Mouse (Mus musculus) fat pad, adult 2 months (tissue): ENCODE results near the gene Cyp2d22.

Experiments used
- DNase-seq: peaks from one replicate; pipeline ENCODE4 v3.0.0-alpha.2; 2011; ENCODE audit warnings: low read depth, low spot score; ENCODE audit errors: extremely low read depth

Gene Cyp2d22

DNA sequence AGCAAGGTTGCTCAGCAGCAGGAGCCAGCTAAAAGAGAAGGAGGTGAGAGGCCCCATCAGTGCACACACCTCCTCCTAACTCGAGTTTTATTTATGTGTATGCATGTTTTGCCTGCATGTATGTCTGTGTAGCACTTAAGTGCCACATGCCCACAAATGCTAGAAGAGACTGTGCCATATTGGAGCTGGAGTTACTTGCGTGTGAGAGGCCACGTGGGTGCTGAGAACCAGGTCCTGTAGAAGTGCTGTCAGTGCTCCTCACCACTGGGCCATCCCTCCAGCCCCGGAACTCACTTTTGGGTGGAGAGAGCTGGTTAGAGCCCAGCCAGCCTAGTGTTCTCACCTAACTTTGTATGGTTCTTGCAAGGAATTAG is 32.8 kb downstream of the Cyp2d22 start:
- DNase-seq = no peak

DNA sequence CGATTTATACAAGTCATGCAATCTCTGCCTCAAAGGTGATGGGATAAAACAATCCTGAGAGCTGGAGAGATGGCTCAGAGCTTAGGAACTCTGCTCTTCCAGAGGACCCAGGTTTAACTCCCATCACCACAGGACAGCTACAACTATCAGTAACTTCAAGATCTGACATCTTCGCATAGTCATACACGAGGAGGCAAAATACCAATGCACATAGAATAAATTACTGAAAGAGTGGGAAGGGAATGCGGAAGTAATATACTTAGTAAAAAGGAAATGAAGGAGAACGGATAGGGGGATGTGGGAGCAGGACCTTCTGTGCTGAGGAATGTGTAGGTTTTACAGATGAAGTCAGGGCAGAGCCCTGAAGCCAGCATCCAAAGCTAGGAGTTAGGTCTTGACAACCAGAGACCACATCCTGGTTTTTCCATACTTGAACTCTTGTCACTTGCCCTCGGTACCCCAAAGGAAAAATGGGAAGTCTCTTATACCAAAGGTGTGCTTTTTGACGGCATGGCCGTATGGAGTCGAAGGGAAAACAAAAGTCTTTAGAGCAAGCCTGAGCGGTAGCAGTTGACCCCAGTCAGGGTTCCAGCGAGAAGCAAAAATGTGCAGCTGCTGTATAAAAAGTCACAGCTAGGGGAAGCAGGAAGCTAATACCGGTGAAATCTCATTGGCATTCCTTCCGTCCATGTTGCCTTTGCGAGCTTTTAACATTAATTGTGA is 33.3 kb downstream of the Cyp2d22 start:
- DNase-seq = no peak

DNA sequence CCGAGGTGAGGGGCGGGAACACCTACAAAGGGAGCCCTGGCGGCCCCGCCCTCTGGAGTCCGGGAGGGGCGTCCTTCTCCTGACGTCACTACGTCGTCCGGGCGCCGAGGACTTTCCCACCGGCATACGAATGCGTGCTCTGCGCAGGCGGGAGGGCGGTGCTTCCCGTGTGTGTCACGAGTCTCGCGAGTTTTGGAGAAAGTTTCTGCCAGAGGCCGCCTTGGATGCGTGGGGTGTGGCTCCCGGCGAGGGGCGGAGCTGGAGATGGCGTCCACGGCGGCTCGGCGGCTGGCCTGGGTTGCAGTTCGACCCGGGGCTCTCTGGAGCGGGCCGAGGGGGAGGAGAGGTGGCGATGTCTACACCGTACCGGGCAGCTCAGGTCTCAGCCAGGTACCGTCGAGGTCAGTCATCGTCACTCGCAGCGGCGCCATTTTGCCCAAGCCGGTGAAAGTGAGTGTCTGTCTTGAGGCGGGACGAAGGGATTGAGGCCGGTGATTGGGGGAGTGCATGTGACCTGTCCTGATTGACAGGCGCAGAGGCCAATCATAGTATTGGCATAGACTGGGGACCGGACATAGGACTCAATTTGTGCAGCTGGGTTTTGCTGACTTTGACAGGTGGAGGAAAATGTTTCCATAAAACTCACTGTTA is 34.1 kb downstream of the Cyp2d22 start:
- DNase-seq = peak; percentile 87

DNA sequence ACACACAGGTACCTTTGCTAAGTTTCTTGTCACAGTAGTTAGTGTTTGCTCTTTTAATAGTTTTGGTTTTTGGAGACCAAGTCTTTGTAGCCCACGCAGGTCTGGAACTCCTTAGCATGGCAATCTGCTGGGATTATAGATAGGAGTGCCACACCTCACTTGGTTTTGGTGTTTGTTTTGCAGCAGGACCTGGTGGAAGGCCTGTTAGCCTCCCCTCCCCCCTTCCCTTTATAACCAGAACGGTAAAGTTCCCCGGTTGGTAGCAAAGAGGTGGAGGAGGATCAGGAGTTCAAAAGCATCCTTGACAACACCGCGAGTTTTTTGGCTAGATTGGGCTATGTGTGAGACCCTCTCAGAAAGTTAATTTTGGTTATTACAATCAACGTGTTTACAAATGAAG is 35.1 kb downstream of the Cyp2d22 start:
- DNase-seq = no peak

DNA sequence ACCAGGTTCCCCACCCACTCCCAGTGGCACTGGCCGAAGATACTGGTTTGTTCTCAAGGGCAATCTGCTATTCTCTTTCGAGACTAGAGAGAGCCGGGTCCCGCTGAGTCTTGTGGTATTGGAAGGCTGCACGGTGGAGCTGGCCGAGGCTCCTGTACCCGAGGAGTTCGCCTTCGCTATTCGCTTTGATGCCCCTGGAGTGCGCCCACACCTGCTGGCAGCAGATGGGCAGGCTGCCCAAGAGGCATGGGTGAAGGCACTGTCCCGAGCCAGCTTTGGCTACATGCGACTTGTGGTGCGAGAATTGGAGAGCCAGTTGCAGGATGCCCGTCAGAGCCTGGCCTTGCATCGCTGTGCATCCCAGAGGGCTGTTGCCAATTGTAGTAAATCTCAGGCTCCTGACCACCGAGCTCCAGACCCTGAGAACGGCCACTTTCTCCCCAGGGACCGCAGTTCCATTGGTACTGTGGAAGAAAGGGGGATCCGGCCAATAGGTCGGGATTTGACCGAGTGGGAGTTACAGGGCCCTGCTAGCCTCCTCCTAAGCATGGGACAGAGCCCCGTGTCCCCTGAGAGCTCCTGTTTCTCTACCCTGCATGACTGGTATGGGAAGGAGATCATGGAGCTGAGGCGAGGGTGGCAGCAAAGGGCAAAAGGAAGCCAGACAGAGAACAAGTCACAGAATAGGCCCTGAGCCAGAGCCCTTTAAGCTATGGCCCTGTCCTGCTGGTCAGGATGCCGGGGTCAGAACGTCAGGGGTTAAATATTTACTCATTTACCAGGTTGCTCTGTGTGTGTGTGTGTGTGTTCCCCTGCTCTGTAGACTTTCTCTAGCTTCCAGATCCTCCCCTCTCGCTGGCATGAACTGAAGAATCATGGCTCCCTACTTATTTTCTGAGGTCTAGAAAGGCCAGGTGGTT is 36.4 kb downstream of the Cyp2d22 start:
- no peak for DNase-seq

DNA sequence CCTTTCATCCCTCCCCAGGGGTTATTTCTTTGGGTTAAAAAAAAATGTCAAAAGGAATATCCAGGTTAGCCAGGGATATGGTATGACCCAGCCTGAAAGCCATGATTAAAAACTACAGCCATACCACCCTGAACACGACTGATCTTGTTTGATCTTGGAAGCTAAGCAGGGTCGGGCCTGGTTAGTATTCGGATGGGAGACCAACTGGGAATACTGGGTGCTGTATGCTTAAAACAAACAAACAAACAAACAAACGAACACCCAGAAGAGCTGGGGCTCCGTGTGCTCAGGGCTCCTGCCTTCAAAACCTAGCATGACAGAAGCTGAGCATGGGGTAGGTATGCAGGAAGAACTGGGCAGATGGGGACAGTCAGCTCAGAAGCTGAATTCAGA is 37.5 kb downstream of the Cyp2d22 start:
- no peak for DNase-seq

DNA sequence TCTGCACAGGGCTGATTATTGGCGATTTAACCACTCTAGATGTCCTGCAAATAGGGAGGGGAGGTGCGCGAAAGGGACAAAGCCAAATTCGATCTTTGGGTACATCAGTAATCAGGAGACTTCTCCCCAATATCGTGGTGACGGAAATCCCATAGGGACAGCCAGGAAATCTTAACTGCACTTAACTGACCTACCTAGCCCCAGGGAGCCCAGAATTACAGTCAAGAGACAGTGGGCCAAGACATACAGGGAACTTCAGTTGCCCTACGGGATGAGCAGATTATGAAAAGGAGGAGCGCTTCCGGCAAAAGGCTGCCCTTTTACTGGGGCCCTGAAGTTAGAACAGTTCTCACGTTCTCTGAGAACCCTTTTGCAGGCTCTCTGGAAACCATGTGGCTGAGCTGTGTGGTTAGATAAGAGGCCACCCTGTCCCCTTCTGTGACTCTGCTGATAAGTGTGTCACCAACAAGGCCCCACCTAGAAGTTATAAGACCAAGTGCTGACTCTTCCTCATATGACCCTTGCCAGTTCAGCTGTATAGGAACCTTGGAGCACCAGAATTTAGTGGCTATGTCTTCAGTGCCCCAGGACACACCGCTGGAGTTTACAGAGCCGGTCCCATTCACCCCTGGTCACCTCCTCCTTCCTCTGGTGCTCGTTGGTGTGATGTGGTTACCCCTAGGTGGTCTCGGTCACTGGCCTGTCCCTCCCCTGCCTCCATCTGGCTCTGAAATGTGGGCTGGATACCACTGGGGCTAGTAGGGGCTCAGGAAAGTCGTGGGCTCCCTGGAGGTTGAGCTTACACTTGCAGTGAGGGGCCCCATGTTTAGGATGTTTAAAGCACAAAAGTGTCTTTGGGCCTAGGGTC is 38.2 kb downstream of the Cyp2d22 start:
- no peak for DNase-seq

DNA sequence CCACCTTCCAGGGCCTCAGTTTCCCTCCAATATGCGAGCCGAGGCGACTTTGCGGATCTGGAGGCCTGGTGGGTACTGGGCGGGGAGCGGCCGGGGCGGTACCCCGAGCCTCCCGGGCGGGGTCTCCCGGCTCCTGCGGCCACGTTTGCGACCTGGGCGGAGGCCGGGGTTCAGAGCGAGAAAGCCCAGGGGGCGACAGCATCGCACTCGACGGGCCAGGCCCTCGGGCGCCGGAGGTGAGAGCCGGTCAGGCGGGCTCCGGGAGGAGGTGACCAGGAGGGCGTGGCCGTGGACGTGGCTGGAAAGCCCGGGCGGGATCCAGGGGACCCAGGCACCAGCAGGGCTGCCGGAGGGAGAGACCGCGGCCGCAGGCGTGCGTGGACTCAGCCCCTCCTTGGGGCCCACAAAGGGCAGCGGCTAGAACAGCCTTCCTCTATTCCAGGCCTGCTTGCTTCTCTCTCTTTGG is 39.0 kb downstream of the Cyp2d22 start:
- no peak for DNase-seq

DNA sequence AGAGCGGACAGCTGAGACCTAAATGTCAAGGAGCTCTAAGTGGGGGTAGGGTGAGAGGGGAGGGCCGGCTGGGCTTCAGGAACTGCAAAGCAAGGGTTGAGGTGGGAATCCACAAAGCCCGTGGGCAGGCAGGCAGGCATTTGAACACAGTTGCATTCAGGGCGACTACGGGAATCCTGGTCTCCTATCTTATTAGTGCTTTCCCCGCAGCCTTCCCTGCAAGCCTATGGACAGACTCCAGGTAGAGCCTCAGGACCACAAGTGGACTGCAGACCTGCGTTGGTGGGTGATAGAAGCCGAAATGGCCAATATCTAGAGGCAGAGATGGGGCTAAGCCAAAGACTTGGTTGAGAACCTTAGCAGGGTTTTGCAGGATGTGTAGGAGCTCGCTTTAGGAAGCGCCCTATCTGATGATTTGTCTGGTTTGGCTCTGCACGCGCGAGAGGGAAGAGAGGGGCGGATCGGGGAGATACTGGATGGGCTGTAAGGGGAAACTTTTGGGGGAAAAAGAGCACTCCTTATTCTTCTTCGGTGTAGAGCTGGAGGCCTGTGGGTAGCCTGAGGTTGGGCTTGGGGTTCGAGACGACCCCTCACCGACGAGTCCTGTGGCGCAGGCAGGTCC is 39.5 kb downstream of the Cyp2d22 start:
- no peak for DNase-seq

DNA sequence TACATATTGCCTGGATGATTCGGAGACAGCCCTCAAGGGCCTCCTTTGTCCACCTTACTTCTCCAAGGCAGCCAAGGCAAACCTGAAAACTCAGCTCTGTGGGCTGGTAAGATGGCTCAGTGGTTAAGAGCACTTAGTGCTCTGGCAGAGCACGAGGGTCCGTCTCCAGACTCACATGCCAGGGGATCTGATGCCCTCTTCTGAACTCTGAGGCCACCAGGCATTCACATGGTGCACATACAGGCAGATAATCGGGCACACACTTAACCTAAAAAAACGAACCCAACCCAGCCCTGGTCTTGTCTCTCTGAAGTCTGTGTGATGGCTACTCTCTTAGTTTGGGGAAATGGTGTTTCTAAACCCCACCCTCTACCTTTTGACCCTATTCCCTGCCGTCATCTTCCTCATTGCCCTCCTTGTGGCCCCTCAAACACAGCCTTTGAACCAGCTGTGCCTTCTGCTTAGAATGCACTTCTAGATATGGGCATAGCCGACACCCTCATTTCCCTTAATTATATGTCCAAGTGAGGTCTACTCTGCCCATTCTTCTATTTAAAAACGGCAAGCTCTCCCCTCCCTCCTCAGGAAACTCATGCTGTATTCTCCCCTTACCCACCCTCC is 40.3 kb downstream of the Cyp2d22 start:
- DNase-seq = no peak

DNA sequence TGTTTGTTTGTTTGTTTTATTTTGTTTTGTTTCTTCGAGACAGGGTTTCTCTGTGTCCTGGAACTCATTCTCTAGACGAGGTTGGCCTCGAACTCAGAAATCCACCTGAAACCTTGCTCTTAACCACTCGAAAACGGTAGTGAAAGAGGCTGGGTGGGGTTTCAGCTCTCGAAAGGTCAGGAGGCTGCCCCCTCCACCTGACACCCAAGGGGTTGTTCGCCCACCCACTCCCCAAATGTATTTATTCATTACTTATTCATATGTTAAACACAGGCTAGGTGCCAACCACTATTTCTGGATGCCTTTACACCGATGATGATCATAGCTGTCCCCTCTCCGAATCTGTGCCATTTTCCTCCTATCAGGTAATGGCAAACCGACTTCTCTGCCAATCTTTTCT is 40.9 kb downstream of the Cyp2d22 start:
- DNase-seq = no peak

DNA sequence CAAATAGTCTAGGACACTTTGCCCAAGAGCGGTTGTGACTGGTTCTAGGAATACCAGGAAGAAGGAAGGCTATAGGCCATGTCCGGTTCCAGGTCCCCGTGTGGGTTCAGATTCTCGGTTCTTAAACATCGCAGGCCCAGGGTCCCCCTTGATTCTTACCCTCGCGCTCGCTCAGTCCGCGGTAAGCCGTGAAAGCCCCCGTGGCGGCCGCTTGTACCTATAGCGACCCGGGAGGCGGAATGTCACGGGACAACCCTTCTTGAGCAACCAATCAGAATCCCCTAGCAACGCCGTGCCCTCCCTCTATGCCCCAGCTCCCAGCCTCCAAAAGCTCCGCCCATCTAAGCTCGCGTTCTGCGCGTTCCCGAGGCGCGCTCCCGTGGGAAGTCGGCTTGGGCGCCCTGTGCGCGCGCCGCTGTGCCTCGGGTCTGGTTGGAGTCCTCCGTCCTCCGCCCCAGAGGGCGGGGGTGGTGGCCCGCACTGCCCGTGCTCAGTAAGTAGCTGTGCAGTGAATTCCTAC is 41.4 kb downstream of the Cyp2d22 start, which contains the start of the genes Naga, Pheta2 and Smdt1:
Naga (minus strand) TSS at position 333 of the 520 bp plus-strand sequence.
Pheta2 (plus strand) TSS at position 350 of the 520 bp plus-strand sequence.
Smdt1 (plus strand) TSS at position 367 of the 520 bp plus-strand sequence.
- peak; percentile 63 for DNase-seq

DNA sequence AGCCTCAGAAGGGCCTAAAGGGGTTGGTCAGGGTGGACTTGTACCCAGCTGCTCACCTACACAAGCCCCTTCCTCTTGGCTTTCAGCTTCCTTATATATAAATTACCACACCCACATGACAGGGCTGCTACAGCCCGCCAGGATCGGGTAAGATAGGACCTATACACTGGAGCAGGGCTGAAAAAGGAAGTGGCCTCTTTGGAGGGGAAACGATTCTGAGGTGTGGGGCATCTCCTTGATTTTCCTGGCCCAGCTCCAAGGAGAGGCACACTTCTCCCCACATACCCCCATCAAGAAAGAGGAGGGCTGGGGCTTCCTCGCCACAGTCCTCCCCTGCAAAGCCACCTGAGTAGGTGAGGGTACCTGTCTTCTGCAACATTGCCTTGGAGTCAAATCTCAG is 42.2 kb downstream of the Cyp2d22 start:
- no peak for DNase-seq

DNA sequence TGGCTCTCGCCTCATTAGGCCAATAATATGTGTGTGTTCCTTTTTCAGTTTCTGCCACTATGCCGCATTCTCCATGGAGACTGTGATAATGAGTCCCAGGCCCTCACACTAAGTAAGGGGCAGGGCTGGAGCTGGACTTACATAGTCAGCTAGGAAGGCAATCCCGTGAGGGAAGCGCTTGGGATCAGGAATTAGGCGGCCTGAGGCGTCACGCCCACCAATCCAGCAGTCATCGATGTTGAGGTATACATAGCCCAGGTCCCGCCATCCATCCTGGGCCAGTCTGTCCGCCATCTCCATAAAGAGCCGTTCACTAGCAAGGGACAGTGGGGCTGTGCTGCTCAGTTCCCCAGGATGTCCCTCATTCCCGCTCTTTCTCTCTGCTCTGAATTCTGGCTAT is 43.4 kb downstream of the Cyp2d22 start:
- no peak for DNase-seq

DNA sequence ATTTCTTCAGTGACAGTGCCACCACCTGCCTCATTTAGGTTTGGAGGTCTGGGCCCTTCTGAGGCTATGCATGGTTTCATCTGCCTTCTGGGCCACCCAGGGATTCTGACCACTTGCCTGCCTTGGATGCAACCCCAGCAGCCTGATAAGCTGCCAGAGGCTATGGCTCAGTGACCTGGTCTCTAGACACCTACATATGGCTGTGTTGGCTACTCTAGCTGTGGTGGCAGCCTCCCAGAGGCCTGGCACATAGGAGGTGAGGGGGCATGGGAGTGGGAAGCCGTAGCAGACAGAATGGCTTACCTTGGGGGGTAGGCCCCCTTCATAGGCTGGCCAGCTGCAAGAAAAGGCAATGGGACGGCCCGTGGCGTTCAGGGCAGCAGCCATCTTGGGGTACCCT is 44.9 kb downstream of the Cyp2d22 start:
- no peak for DNase-seq

DNA sequence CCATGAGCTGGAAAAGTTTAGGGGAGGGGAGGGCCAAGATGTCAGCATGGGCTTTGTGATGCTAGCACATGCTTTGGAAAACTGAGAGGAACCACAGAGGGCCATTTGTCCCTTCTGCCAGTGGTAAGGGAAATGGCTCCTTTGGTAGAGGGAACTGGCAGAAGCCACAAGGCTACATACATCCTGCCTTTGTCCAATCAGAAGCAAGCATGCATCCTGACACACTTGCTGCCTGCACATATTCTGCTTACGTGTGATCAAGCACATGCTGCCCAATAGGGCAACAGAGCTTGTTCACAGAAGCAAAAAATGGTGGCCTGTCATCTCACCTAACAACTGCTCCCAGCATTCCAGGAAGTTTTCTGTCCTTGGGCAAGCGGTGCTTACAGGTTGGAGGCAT is 54.7 kb downstream of the Cyp2d22 start:
- DNase-seq = no peak

DNA sequence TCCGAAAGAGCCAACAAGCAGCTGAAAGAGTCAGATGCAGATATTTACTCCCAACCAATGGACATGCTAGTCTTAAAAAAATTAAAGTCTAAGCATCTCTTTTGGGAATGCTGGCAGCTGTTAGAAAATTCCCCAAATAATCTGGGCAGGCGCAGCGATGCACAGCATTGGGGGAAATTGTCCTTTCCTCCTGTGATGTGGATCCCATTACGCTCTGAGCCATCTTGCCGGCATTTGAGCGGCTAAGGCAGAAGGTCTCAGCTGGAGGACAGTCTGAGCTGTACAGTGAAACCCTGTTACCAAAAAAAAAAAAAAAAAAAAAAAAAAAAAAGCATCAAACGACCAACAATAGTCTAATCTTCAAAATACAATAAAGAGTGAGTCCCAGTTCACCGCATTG is 57.9 kb downstream of the Cyp2d22 start:
- no peak for DNase-seq
